Mouse (Mus musculus) lung, embryonic 15.5 days (tissue): ENCODE measurements around the gene Plac8. TPM values are rescaled to one million over a fixed set of nuclear protein-coding genes. Genes with fewer than 3 reads are reported as not detected.

ENCODE experiments used
- ATAC-seq: fragments of 200-750 bp; cut with Nextera tagmentation; 2 replicates; pipeline ENCODE4 v1.8.0; 2017; ENCODE audit warnings: moderate number of reproducible peaks, borderline replicate concordance; ENCODE audit not compliant: low FRiP score, low TSS enrichment; ENCODE audit errors: extremely low read depth
- H3K27ac ChIP-seq: fragments of 300-500 bp; sonication (generic); 2 replicates; pipeline ENCODE4 v1.5.1; 2015; ENCODE audit warnings: moderate library complexity, mild to moderate bottlenecking, inconsistent platforms
- H3K27me3 ChIP-seq: fragments of 300-500 bp; sonication (generic); 2 replicates; pipeline ENCODE4 v1.6.1; 2015; ENCODE audit warnings: inconsistent platforms
- H3K36me3 ChIP-seq: fragments of 300-500 bp; sonication (generic); 2 replicates; pipeline ENCODE4 v1.6.1; 2015; ENCODE audit warnings: inconsistent platforms
- H3K4me1 ChIP-seq: fragments of 300-500 bp; sonication (generic); 2 replicates; pipeline ENCODE4 v1.6.1; 2015; ENCODE audit warnings: inconsistent platforms
- H3K4me2 ChIP-seq: fragments of 300-500 bp; sonication (generic); 2 replicates; pipeline ENCODE4 v1.6.1; 2015; ENCODE audit warnings: inconsistent platforms, mild to moderate bottlenecking, moderate library complexity
- H3K4me3 ChIP-seq: fragments of 300-500 bp; sonication (generic); 2 replicates; pipeline ENCODE4 v1.5.1; 2015; ENCODE audit warnings: mild to moderate bottlenecking, inconsistent platforms
- H3K9ac ChIP-seq: fragments of 300-500 bp; sonication (generic); 2 replicates; pipeline ENCODE4 v1.6.1; 2015; ENCODE audit warnings: inconsistent platforms
- H3K9me3 ChIP-seq: fragments of 300-500 bp; sonication (generic); 2 replicates; pipeline ENCODE4 v1.6.1; 2016; ENCODE audit warnings: inconsistent platforms
- WGBS: fragments of 180-500 bp; shearing (Covaris S2); methylation state at CpG from one replicate; pipeline ENCODE4 v1.1.7; 2015; 5-methylcytosine and 5-hydroxymethylcytosine counted together
- polyA plus RNA-seq: library from polyadenylated mRNA; unstranded; fragments of >200 nt; fragmentation: Nextera tagmentation; extraction: Ambion mirVana; gene quantifications from 2 replicates; pipeline ENCODE4 v1.2.1, GENCODE M21; 2015

The Plac8 gene
- polyA plus RNA-seq, 1 experiment from 2014 or later = 20.7 TPM

DNA sequence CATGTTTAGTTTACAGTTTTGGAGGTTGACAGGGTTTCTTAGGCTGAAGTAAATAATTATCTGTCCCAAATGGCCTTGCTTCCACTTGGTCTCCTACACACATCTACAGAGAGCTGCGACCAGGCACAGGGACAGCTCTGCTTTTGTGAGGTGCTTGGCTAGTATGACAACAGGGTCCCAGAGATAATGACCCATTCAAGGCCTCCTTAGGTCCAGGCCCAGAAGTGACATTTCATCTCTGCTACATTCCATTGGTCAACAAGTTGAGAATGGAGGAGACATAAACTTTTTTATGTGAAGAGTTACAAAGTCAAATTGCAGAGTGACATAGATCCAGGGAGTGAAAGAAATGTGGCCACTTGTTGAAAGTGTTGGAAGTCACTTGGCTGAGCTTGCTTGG is 48.7 kb downstream of the Plac8 start:
- H3K27me3 ChIP-seq = no peaks in the 10 kb centered on the region
- H3K36me3 ChIP-seq = peaks cover 4% of the 10 kb centered on the region
- WGBS = 92% methylated on average over 1 of the region's 1 CpGs
- no peak overlapping the region for H3K9ac ChIP-seq
- no peaks in the 10 kb centered on the region for H3K9me3 ChIP-seq
- no peak overlapping the region for H3K4me3 ChIP-seq
- no peak for ATAC-seq
- H3K4me1 ChIP-seq = peaks cover 14% of the 10 kb centered on the region
- H3K27ac ChIP-seq = no peak overlapping the region
- H3K4me2 ChIP-seq = no peak overlapping the region

DNA sequence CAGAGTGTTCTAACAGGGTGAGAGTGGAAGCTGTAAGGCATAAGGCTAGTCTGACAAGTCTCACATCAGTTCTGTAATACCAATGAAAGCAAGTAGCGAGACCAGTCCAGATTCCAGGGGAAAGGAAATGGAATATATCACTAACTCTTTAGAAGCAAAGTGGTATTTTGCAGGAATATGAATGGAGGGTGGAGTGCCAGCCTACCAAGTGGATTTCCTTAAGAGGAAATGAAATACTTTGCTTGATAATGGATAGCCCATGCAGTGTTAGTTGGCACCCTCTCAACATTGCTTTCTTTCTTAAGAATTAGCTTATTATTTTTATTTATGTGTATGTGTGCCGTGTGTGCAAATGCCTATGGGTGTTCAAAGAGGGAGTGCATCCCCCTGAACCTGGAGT is 51.8 kb downstream of the Plac8 start:
- ATAC-seq = no peak
- no peak overlapping the region for H3K4me3 ChIP-seq
- peaks cover 19% of the 10 kb centered on the region for H3K4me1 ChIP-seq
- no peaks in the 10 kb centered on the region for H3K27me3 ChIP-seq
- no peak overlapping the region for H3K9ac ChIP-seq
- WGBS = 80% methylated on average over 2 of the region's 2 CpGs
- H3K36me3 ChIP-seq = no peaks in the 10 kb centered on the region
- peak overlapping the region; percentile 20 for H3K4me2 ChIP-seq
- H3K27ac ChIP-seq = no peak overlapping the region
- H3K9me3 ChIP-seq = no peaks in the 10 kb centered on the region

DNA sequence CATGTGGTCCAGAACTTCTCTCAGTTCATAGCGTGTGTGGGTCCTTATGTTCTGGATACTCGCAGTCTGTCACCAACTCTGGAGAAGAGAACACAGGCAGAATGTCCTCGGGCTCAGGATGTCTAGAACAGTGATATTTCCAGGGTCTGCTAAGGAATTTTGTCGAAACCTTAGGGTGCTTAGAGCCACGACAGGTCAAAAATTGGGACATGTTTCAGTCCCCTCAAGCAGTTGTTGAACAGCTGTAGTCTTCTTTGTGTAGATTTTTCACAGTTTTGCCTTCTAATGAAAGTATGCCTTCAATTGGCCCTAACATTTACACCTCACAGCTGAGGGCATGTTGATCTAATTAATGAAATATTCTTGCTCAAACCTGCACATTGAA is 53.0 kb downstream of the Plac8 start:
- Histone ChIP-seq H3K27me3 (no peaks in the 10 kb centered on the region; the same call in 1 of the 2 replicates), H3K36me3 (no peaks in the 10 kb centered on the region), H3K4me2 (peak overlapping the region; percentile 65), H3K9me3 (no peaks in the 10 kb centered on the region), H3K9ac (peak overlapping the region; percentile 70), H3K4me3 (peak overlapping the region; percentile 63), H3K27ac (no peak overlapping the region), H3K4me1 (peaks cover 19% of the 10 kb centered on the region)
- 4% methylated on average over 5 of the region's 5 CpGs for WGBS
- no peak for ATAC-seq

DNA sequence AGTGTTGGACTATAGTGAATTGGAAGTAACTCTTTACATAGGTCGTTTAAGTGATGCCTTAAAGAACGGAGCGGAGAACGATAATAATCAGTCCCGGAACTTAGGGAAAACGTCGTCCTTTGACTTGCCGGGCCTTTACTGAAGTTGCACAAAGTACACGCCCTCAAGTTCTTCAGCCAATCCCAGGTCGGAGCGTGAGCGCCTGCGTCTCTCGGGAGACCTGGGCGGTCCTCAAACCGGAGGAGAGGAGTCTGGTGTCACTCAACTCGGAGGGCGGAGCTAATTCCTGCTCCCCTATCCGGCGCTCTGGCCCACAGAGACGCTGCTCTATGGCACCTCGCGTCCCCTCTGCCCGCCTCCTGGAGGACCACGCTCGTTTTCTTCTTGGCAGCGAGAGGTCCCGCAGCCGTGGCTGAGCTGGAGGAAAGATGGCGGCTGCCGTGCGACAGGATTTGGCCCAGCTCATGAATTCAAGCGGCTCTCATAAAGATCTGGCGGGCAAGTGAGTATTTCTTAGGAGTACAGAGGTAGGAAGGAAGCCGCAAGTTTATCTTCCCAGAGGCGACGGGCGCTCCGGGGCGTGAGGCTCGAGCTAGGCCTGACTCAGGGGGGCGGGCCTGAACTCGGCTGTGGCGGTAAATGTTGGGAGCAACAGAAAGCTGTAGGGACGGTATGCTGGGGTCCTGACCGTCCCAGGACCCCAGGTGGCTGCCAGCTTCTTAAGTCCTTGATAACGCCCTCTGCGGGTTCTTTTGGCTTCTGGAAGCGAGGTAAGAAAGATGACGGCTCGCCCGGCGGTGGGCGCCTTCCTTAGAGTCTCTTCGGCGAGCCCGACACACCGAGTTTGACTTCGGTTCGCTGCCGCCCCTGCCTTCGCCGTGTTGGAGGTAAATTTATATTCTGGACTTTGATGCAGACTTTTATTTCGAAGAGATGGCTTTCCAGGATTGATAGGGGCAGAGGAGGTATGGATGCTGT is 53.7 kb downstream of the Plac8 start, which contains the start of gene Cops4:
TSS of gene Cops4 (plus strand) at position 261 of the 978 bp plus-strand sequence.
- peaks cover 19% of the 10 kb centered on the region for H3K4me1 ChIP-seq
- peak within 1 kb of the TSS; percentile 80 for H3K27ac ChIP-seq
- peak; percentile 100 for ATAC-seq
- peak within 1 kb of the TSS; percentile 65 for H3K4me2 ChIP-seq
- H3K9ac ChIP-seq = peak within 1 kb of the TSS; percentile 70
- no peaks in the 10 kb centered on the region for H3K9me3 ChIP-seq
- under 1% methylated on average over 64 of the region's 64 CpGs for WGBS
- no peaks in the 10 kb centered on the region; the same call in 1 of the 2 replicates for H3K27me3 ChIP-seq
- H3K36me3 ChIP-seq = no peaks in the 10 kb centered on the region
- peak within 1 kb of the TSS; percentile 63 for H3K4me3 ChIP-seq

DNA sequence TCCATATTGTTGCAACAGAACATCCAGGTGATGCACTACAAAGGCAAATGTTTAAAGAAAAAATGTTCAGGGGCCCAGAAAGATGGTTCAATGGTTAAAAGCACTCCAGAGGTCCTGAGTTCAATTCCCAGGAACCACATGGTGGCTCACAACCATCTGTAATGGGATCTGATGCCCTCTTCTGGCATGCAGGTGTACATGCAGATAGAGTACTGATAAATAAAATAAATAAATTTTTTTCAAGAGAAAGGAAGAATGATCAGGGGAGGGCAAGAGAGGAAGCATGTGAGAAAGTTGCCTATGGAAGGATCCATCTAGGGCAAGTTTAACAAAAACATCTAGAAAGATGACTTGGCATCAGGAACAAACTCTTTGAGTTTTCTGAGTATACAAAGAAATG is 59.5 kb downstream of the Plac8 start:
- Histone ChIP-seq H3K36me3 (no peaks in the 10 kb centered on the region), H3K27ac (no peak overlapping the region), H3K27me3 (no peaks in the 10 kb centered on the region; the same call in 1 of the 2 replicates)

DNA sequence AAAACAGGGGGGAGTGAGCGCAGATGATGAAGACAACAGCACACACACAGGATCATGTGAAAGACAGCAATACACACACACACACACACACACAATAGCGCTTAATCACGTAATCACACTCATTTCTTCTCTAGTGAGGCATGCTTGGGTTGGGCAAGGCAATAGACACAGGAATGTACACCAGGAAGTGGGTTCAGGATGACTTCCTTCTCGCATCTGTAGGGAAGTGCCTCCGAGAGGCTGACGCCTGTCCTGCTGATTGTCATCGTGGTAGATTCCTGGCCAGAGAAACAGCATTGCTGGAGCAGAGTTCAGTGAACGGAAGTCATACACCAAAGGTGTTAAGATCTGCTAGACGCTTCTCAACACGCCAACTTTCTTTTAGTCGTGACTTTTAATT is 62.8 kb downstream of the Plac8 start:
- H3K4me3 ChIP-seq = no peak overlapping the region
- ATAC-seq = no peak
- WGBS = 61% methylated on average over 11 of the region's 11 CpGs
- no peaks in the 10 kb centered on the region for H3K36me3 ChIP-seq
- H3K9me3 ChIP-seq = no peaks in the 10 kb centered on the region
- no peak overlapping the region for H3K27ac ChIP-seq
- no peaks in the 10 kb centered on the region; the same call in 1 of the 2 replicates for H3K27me3 ChIP-seq
- H3K9ac ChIP-seq = no peak overlapping the region
- no peak overlapping the region for H3K4me2 ChIP-seq
- no peaks in the 10 kb centered on the region for H3K4me1 ChIP-seq

More for the DNA sequence above, 59.5 kb downstream of the Plac8 start:
- Histone ChIP-seq H3K9me3 (no peaks in the 10 kb centered on the region), H3K9ac (no peak overlapping the region), H3K4me3 (no peak overlapping the region), H3K4me1 (peaks cover 4% of the 10 kb centered on the region), H3K4me2 (no peak overlapping the region)
- no peak for ATAC-seq

Other genes with a start within 250 kb of the Plac8 start
- 145 and 152 TPM in 2 replicates for gene Sec31a, start 156.0 kb downstream of the Plac8 start, polyA plus RNA-seq
- 12.5 and 14.3 TPM in 2 replicates for gene Lin54, start 71.6 kb downstream of the Plac8 start, polyA plus RNA-seq
- gene Cops4, start 53.9 kb downstream of the Plac8 start, polyA plus RNA-seq = 187 and 190 TPM in 2 replicates
- 56.5 and 59.7 TPM in 2 replicates for gene Coq2, start 102.9 kb upstream of the Plac8 start, polyA plus RNA-seq
- 5.0 and 5.1 TPM in 2 replicates for gene Hpse, start 147.5 kb upstream of the Plac8 start, polyA plus RNA-seq
- gene Helq, start 226.4 kb upstream of the Plac8 start, polyA plus RNA-seq = 14.7 and 18.3 TPM in 2 replicates
- 146 and 162 TPM in 2 replicates for gene Mrps18c, start 226.4 kb upstream of the Plac8 start, polyA plus RNA-seq
- gene Abraxas1, start 248.7 kb upstream of the Plac8 start, polyA plus RNA-seq = 29.0 and 32.0 TPM in 2 replicates